Mouse (Mus musculus) liver, embryonic 14.5 days (tissue): ENCODE measurements around the gene Sh3bgr. TPM values are rescaled to one million over a fixed set of nuclear protein-coding genes. Genes with fewer than 3 reads are reported as not detected.

Experiments used
- ATAC-seq: fragments of 200-750 bp; cut with Nextera tagmentation; 2 replicates; pipeline ENCODE4 v1.8.0; 2017; ENCODE audit warnings: moderate number of reproducible peaks, mild to moderate bottlenecking, moderate library complexity; ENCODE audit not compliant: insufficient read depth
- DNase-seq, 3 experiments: peaks; one replicate each; pipeline ENCODE4 v3.0.0-alpha.2; 2012 to 2013; ENCODE audit warnings: low read depth in 3 of 3, low spot score in 3 of 3
- H3K27ac ChIP-seq: fragments of 300-500 bp; sonication (generic); 2 replicates; pipeline ENCODE4 v1.5.1; 2014; ENCODE audit warnings: moderate library complexity, mild to moderate bottlenecking, control low read depth, inconsistent platforms
- H3K27me3 ChIP-seq: fragments of 300-500 bp; sonication (generic); 2 replicates; pipeline ENCODE4 v1.6.1; 2014; ENCODE audit warnings: mild to moderate bottlenecking, low read length, moderate library complexity; ENCODE audit not compliant: control insufficient read depth, insufficient read depth
- H3K36me3 ChIP-seq: fragments of 300-500 bp; sonication (generic); replicated peaks from 2 replicates; pipeline ENCODE4 v1.6.1; 2014; ENCODE audit warnings: low read depth; ENCODE audit not compliant: control insufficient read depth, insufficient read depth
- H3K4me1 ChIP-seq, 2 experiments: fragments of 200-500 bp in 1 of 2; fragments of 300-500 bp in 1 of 2; sonication (generic) in 1 of 2; replicated peaks; 2 replicates each; pipeline ENCODE4 v1.6.1; 2012 to 2014; ENCODE audit warnings: antibody characterized with exemption in 1 of 2, inconsistent platforms in 1 of 2, low read length in 1 of 2; ENCODE audit not compliant: control insufficient read depth in 2 of 2, insufficient read depth in 2 of 2
- H3K4me2 ChIP-seq: fragments of 300-500 bp; sonication (generic); 2 replicates; pipeline ENCODE4 v1.6.1; 2014; ENCODE audit warnings: low read depth, mild to moderate bottlenecking, control low read depth, moderate library complexity
- H3K4me3 ChIP-seq, 2 experiments: fragments of 200-500 bp in 1 of 2; fragments of 300-500 bp in 1 of 2; sonication (generic) in 1 of 2; 2 replicates each; pipeline ENCODE4 v1.5.1; 2012 to 2014; ENCODE audit warnings: low read depth in 2 of 2, low read length in 2 of 2, mild to moderate bottlenecking in 2 of 2, control low read depth in 1 of 2, inconsistent platforms in 1 of 2, moderate library complexity in 1 of 2; ENCODE audit not compliant: insufficient read depth in 1 of 2
- H3K9ac ChIP-seq: fragments of 300-500 bp; sonication (generic); replicated peaks from 2 replicates; pipeline ENCODE4 v1.6.1; 2014; ENCODE audit warnings: mild to moderate bottlenecking, control low read depth, moderate library complexity
- H3K9me3 ChIP-seq: fragments of 300-500 bp; sonication (generic); 2 replicates; pipeline ENCODE4 v1.6.1; 2016; ENCODE audit warnings: low read length, mixed read lengths; ENCODE audit not compliant: control insufficient read depth
- CTCF ChIP-seq: IDR thresholded peaks from 2 replicates; pipeline ENCODE4 v1.5.1; 2016; ENCODE audit warnings: antibody characterized with exemption, low read depth, control low read depth
- EP300 ChIP-seq: IDR thresholded peaks from 2 replicates; pipeline ENCODE4 v1.6.1; 2016; ENCODE audit warnings: antibody characterized with exemption, low read depth
- WGBS: fragments of 180-500 bp; shearing (Covaris S2); extraction: QIAGEN DNeasy Blood & Tissue Kit; methylation state at CpG from one replicate; pipeline ENCODE4 v1.1.7; 2014; ENCODE audit not compliant: insufficient replicate concordance; 5-methylcytosine and 5-hydroxymethylcytosine counted together
- polyA plus RNA-seq, 2 experiments: library from polyadenylated mRNA; depleted of rRNA in 1 of 2; stranded (reverse) in 1 of 2; unstranded in 1 of 2; fragments of >200 nt; fragmentation: Nextera tagmentation in 1 of 2; extraction: Ambion mirVana in 1 of 2; gene quantifications; 2 replicates each; pipeline versions ENCODE4 v1.2.1 to v1.2.3; 2012 to 2014

Gene Sh3bgr
- polyA plus RNA-seq (2012; rRNA removed) (0.12 and 0.30 TPM in 2 replicates), polyA plus RNA-seq (2014; fragmentation: Nextera tagmentation; extraction: Ambion mirVana) (0.28 and 0.29 TPM in 2 replicates)

DNA sequence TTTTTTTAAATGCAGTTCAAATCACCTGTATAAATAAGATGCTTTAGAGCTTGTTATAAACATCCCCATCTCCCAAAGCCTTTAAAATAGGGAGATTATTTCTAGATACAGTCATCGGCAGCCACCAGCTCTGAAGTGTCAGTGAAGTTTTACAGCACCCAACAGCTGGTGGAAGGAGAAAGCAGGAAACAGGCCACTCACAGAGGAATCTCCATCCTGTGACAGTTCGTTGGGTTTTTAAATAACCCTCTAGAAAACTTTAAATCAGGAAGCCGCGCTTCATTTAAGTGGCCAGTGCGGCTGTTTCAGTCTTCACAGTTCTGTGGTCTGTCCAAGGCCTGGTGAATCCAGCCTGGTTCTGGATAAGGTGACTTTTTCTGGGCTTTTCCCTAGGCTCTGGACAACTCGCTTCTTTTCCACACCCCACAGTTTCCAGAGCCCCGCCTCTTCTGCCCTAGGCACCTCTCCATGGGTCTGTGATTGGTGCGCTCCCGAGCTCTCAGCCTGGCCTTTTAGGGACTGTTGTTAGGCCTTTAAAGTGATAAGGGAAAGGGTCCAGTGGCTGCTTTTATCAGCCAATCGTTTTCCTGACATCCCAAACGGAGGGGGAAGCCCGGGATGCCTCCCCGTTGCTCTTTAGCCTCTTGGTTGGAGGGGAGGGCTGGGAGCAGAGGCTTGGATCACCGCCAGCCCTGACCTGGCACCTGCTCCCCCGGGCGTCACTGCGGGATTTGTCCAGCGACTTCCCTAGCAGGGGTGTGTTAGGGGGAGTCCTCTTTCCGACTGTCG is at the start of gene Sh3bgr:
Gene Sh3bgr, plus strand, starts transcription at position 538 of the 789 bp plus-strand sequence.
- TF ChIP-seq EP300 (no peak), CTCF (no peak)
- no peaks in the 10 kb centered on the region for H3K9me3 ChIP-seq
- H3K4me1 ChIP-seq, result no peaks in the 10 kb centered on the region
- H3K4me3 ChIP-seq, result 0 out of 4 replicates have a peak within 1 kb of the TSS, but pooled peaks of 1 of the 2 experiments have one; percentile 6
- H3K36me3 ChIP-seq, result no peaks in the 10 kb centered on the region
- H3K9ac ChIP-seq, result no peak within 1 kb of the TSS
- DNase-seq (peak in 1 of 3 experiments; percentile 10), ATAC-seq (peak; percentile 35; the same call in 1 of the 2 replicates)
- peaks cover 3% of the 10 kb centered on the region; the same call in 1 of the 2 replicates for H3K27me3 ChIP-seq
- no peak within 1 kb of the TSS for H3K27ac ChIP-seq
- 9% methylated on average over 20 of the region's 20 CpGs for WGBS
- H3K4me2 ChIP-seq, result peak within 1 kb of the TSS; percentile 44

DNA sequence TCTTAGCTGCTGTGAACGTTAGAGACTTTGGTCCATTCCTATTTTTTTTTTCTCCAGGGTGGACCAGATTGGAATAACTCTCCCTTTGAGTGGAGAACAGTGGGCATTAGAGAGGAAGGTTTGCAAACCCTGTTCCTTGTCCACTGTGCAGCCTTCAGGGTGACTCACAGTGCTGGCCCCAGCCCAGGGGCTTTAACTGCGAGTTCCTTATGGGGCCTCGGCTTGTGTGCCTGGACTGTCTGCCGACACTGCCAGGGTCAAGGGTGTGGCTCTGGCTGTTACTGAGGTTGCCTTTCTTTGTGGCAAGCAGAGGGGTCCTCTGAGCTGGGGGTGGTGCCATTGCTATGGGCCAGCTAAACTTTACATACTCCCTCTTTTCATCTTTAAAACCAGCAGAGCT is 49.3 kb upstream of the Sh3bgr start:
- DNase-seq (no peak), ATAC-seq (no peak)
- 49% methylated on average over 4 of the region's 4 CpGs for WGBS
- Histone ChIP-seq H3K4me3 (no peak overlapping the region), H3K9me3 (no peaks in the 10 kb centered on the region), H3K9ac (no peak overlapping the region), H3K27ac (no peak overlapping the region), H3K27me3 (no peaks in the 10 kb centered on the region), H3K4me2 (no peak overlapping the region), H3K36me3 (no peaks in the 10 kb centered on the region), H3K4me1 (peaks cover 0 to 8% of the 10 kb centered on the region in 2 experiments; a peak in 2 of 4 replicates)
- TF ChIP-seq CTCF (no peak), EP300 (no peak)

DNA sequence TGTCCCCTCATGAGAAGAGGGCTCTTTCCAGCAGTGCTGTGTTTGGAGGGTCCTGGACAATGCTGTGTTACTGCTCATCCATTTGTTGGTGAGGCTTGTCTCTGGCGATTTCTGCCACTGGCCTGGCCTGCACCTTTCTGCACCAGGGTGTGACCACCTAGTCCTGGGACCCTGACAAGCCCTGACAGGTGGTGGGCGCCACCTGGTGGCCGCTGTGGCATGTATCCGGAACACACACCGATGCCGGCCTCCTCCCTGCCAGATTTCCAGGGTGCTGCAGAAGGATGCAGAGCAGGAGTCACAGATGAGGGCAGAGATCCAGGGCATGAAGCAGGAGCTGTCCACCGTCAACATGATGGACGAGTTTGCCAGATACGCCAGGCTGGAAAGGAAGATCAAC is 48.7 kb upstream of the Sh3bgr start:
- TF ChIP-seq EP300 (no peak), CTCF (peak; percentile 95)
- no peak overlapping the region for H3K9ac ChIP-seq
- H3K27ac ChIP-seq, result no peak overlapping the region
- peak; percentile 35; the same call in 1 of the 2 replicates for ATAC-seq
- H3K9me3 ChIP-seq, result no peaks in the 10 kb centered on the region
- H3K27me3 ChIP-seq, result no peaks in the 10 kb centered on the region
- 0 out of 4 replicates have a peak, but pooled peaks cover 0 to 4% of the 10 kb centered on the region in 2 experiments for H3K4me1 ChIP-seq
- H3K4me3 ChIP-seq, result no peak overlapping the region
- DNase-seq, result no peak
- WGBS, result 24% methylated on average over 9 of the region's 9 CpGs
- no peak overlapping the region for H3K4me2 ChIP-seq
- H3K36me3 ChIP-seq, result no peaks in the 10 kb centered on the region

DNA sequence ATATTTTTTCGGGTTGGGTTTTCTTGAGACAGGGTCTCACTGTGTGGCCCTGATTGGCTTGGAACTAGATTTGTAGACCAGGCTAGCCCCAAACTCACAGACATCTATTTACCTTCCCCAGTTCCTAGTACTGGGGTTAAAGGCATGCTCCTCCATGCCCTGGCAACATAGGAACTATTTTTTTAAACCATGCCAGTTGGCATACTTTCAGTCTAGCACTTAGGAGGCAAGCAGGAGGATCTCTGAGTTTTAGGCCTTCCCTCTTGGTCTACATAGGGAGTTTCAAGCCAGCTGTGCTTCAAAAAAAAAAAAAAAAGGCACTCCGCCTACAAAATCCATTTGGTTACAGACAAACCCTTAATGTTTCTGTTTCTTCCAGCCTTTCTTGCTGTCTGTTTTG is 45.8 kb upstream of the Sh3bgr start:
- Histone ChIP-seq H3K27ac (no peak overlapping the region), H3K27me3 (no peaks in the 10 kb centered on the region), H3K9ac (no peak overlapping the region), H3K9me3 (no peaks in the 10 kb centered on the region), H3K4me3 (no peak overlapping the region), H3K4me1 (0 out of 4 replicates have a peak, but pooled peaks cover 0 to 2% of the 10 kb centered on the region in 2 experiments), H3K36me3 (no peaks in the 10 kb centered on the region), H3K4me2 (no peak overlapping the region)
- DNase-seq (no peak), ATAC-seq (no peak)
- TF ChIP-seq EP300 (no peak), CTCF (no peak)
- WGBS, result 73% methylated on average over 2 of the region's 2 CpGs

DNA sequence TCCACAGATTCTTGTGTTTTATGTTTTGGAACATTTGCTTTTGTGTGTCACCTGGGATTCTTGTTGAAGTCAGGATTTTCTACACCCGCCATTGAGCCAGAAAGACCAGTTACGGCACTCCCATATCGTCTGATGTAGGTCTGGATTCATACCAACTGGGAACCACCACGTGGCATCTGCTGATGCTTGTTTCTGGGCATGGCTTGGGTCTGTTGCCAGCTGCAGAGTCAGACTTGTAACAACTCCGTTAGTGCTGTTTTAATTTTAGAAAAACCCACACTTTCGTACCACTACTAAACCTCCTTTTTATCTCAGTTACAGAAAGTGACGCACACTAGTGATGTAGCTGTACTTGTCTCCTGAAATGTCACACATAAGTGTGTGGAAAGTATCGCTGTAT is 44.2 kb upstream of the Sh3bgr start:
- Histone ChIP-seq H3K4me2 (no peak overlapping the region), H3K27ac (no peak overlapping the region), H3K4me3 (no peak overlapping the region), H3K9ac (no peak overlapping the region), H3K27me3 (no peaks in the 10 kb centered on the region; the same call in 1 of the 2 replicates), H3K9me3 (no peaks in the 10 kb centered on the region), H3K36me3 (no peaks in the 10 kb centered on the region), H3K4me1 (0 out of 4 replicates have a peak, but pooled peaks cover 0 to 2% of the 10 kb centered on the region in 2 experiments)
- no peak for DNase-seq
- no peak for ATAC-seq
- no peak for TF ChIP-seq EP300
- no peak for TF ChIP-seq CTCF
- WGBS, result 73% methylated on average over 8 of the region's 8 CpGs
